Mouse (Mus musculus): ENCODE results near the gene Ntan1.
A peak's percentile ranks its signal among the peaks of the same experiment; 100 is the strongest.
"Not testable (repeated sequence)": the region's sequence is repeated elsewhere in the genome, so short reads cannot be mapped to it uniquely, and the experiment has no call there.

Ntan1 gene

GRCm38 (mm10) chr16:13818560-13819393 is at the start of gene Ntan1:
Ntan1 (plus strand) TSS chr16:13818845.
- DNase-seq, result peak; percentile 96

- not testable (repeated sequence) for DNase-seq
Measured at GRCm38 (mm10) chr16:13771603-13772002, 47.0 kb upstream of the Ntan1 start.

GRCm38 (mm10) chr16:13772051-13772450 is 46.6 kb upstream of the Ntan1 start:
- not testable (repeated sequence) for DNase-seq

- DNase-seq, result not testable (repeated sequence)
Measured at GRCm38 (mm10) chr16:13774011-13774410, 44.6 kb upstream of the Ntan1 start.

- not testable (repeated sequence) for DNase-seq
Measured at GRCm38 (mm10) chr16:13774651-13775050, 44.0 kb upstream of the Ntan1 start.

GRCm38 (mm10) chr16:13780353-13781036 is 38.1 kb upstream of the Ntan1 start, which contains the start of gene Rrn3:
Rrn3 (plus strand) TSS chr16:13780708.
- peak; percentile 85 for DNase-seq

- DNase-seq, result peak; percentile 24
Measured at GRCm38 (mm10) chr16:13781216-13781615, 37.4 kb upstream of the Ntan1 start.

- DNase-seq, result no peak
Measured at GRCm38 (mm10) chr16:13785932-13786331, 32.7 kb upstream of the Ntan1 start.

GRCm38 (mm10) chr16:13793441-13793840 is 25.2 kb upstream of the Ntan1 start:
- DNase-seq, result not testable (repeated sequence)

GRCm38 (mm10) chr16:13796746-13797175 is 21.9 kb upstream of the Ntan1 start:
- no peak for DNase-seq

GRCm38 (mm10) chr16:13801231-13801630 is 17.4 kb upstream of the Ntan1 start:
- DNase-seq, result no peak

- DNase-seq, result peak; percentile 30
Measured at GRCm38 (mm10) chr16:13804666-13805065, 14.0 kb upstream of the Ntan1 start.

- DNase-seq, result no peak
Measured at GRCm38 (mm10) chr16:13807616-13808015, 11.0 kb upstream of the Ntan1 start.

- DNase-seq, result no peak
Measured at GRCm38 (mm10) chr16:13808410-13808809, 10.2 kb upstream of the Ntan1 start.

GRCm38 (mm10) chr16:13812152-13812551 is 6.5 kb upstream of the Ntan1 start:
- no peak for DNase-seq

GRCm38 (mm10) chr16:13813200-13813599 is 5.4 kb upstream of the Ntan1 start:
- DNase-seq, result no peak

- no peak for DNase-seq
Measured at GRCm38 (mm10) chr16:13819394-13819743, 724 bp downstream of the Ntan1 start.

- no peak for DNase-seq
Measured at GRCm38 (mm10) chr16:13819806-13820500, 1.3 kb downstream of the Ntan1 start.

- peak; percentile 46 for DNase-seq
Measured at GRCm38 (mm10) chr16:13820771-13821170, 2.1 kb downstream of the Ntan1 start.

- no peak for DNase-seq
Measured at GRCm38 (mm10) chr16:13825781-13826490, 7.3 kb downstream of the Ntan1 start.

- DNase-seq, result no peak
Measured at GRCm38 (mm10) chr16:13826511-13826910, 7.9 kb downstream of the Ntan1 start.

GRCm38 (mm10) chr16:13830444-13830843 is 11.8 kb downstream of the Ntan1 start:
- DNase-seq, result no peak

- DNase-seq, result no peak
Measured at GRCm38 (mm10) chr16:13831606-13832005, 13.0 kb downstream of the Ntan1 start.
